Mouse (Mus musculus): ENCODE results near the gene Mpv17.

Mpv17 gene

GRCm38 (mm10) chr5:31095711-31096480 lies 58.2 kb downstream of the Mpv17 start:
- no peak for DNase-seq

GRCm38 (mm10) chr5:31094799-31095691 lies 59.0 kb downstream of the Mpv17 start:
- peak; percentile 49 for DNase-seq

GRCm38 (mm10) chr5:31094100-31094798 lies 59.8 kb downstream of the Mpv17 start:
- DNase-seq, result peak; percentile 55

- DNase-seq, result peak; percentile 68
Measured at GRCm38 (mm10) chr5:31093151-31094041, 60.7 kb downstream of the Mpv17 start.

GRCm38 (mm10) chr5:31092231-31092975 lies 61.6 kb downstream of the Mpv17 start:
- no peak for DNase-seq

Measured in thymus, postnatal 14 days (tissue).